Mouse (Mus musculus) kidney, postnatal 25 days (tissue): Measurements from ENCODE around the gene Pdcd11.
A peak's percentile ranks its signal among the peaks of the same experiment; 100 is the strongest.

ENCODE experiments used
- DNase-seq, 2 experiments: peaks; one replicate each; pipeline ENCODE4 v3.0.0; 2021; ENCODE audit warnings: mixed read lengths in 2 of 2

The Pdcd11 gene

GRCm38 (mm10) chr19:47174515-47174914 is 83.9 kb downstream of the Pdcd11 start:
- DNase-seq = peak in 1 of 2 experiments; percentile 47

- DNase-seq = no peak
Measured at GRCm38 (mm10) chr19:47175472-47175871, 84.9 kb downstream of the Pdcd11 start.

- no peak for DNase-seq
Measured at GRCm38 (mm10) chr19:47176916-47177505, 86.4 kb downstream of the Pdcd11 start.

GRCm38 (mm10) chr19:47178001-47178400 is 87.4 kb downstream of the Pdcd11 start:
- no peak for DNase-seq

DNA sequence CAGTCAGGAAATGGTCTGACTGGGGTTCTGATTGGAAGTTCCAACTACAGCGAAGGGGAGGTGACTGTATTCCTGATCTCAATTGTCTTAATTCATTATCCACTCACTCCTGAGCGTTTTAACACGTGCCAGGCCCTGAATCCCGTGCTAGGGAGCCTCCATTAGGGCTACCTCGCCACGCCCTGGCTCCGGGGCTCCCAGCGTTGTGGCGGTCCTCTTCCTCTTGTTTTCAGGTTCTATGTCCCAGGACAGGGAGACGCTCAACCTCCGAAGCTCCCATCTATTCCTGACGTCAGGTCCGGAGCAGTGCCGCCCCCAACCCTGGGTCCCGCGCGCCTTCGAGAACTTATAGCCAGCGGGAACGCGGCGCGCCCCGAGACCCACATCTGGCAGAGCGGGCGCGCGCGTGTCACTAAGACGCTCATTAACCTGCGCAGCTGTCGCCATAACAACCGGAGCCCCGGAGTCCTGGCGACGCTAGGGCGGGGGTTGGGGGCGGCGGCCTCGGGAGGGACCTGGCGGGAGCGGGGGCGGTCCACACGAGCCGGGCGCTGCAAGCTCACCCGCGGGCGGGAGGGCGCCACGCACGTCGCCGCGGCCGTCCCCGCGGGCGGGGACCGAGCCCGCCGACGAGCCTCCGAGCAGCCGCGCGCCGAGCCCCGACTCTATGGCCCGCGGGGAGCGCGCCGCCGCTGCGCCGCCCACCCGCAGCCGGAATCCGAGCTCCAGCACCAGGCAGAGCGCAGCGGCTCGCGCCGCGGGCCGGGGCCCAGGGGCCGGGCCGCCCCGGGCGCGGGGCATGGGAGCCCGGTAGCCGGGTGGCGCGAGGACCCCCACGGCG is 88.1 kb downstream of the Pdcd11 start, which contains the start of gene Neurl1a:
TSS of gene Neurl1a (plus strand) at position 390 of the 841 bp plus-strand sequence.
- peak; percentile 31 to 66 for DNase-seq

DNA sequence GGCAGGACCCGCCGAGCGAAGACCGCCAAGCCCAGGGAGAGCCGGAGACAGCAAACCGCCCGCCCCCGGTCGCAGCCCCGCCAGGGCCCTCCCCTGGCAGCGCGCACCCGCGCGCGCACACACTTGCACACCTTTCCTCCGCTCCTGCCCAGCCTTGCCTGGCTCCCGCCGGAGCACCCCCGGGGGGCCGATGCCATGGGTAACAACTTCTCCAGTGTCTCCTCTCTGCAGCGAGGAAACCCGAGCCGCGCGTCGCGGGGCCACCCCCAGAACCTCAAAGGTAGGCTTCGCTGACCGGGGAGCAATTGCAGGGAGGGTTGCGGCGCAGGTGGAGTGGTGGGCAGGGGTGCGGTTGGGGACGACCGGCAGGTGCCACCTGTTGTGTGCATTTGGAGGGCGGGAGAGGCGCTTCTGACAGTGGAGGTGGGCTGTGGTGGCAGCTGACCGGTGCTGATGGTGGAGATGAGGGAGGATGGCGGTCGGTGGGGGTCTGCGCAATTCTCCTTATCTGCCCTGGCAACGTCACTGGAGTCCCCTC is 88.8 kb downstream of the Pdcd11 start:
- DNase-seq = peak in 1 of 2 experiments; percentile 54

GRCm38 (mm10) chr19:47180011-47180410 is 89.4 kb downstream of the Pdcd11 start:
- DNase-seq = no peak
